Mouse (Mus musculus): ENCODE results near the gene Fermt2.
"Not testable (repeated sequence)": the region's sequence is repeated elsewhere in the genome, so short reads cannot be mapped to it uniquely, and the experiment has no call there.

Fermt2 gene

DNA sequence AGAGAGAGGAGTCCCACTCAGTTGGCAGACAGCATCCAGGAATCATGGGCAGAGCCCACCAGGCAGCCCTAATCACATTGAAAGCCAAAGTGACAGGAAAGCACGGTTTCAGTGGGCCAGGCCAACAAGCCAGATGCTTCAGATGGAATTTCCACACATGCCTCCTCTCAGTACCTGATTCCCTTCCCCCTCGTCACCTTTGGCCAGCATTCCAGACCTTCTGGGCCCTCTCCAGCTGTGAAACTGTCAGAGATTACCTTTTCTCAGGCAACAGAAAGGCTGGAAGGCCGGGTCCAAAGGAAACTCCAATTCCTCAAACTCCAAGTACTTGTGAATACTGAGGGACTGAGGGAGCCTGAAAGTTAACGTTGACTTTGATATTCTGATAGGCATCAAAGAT, 19.1 kb downstream of the Fermt2 start:
- DNase-seq (ENCODE audit: low spot score in 2 of 2) = no peak

DNA sequence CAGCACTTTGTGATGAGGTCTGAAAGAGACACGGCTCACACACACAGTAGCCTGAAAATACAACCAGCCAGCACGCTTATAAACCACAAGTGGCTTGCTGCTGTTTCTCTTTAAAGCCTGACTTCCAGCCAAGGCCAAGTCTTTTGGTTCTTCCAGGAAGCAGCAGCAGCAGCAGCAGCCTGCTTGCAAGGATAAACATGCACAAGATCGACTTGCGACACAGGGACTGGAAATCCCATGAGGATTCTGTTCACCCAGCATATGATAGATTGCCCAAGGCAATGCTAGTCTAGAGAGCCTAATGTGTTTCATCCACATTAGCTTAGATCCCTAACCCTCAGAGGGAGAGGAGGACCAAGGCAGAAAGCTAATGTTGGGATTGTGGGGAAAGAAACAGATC, 22.0 kb downstream of the Fermt2 start:
- DNase-seq (ENCODE audit: low spot score in 2 of 2) = no peak

DNA sequence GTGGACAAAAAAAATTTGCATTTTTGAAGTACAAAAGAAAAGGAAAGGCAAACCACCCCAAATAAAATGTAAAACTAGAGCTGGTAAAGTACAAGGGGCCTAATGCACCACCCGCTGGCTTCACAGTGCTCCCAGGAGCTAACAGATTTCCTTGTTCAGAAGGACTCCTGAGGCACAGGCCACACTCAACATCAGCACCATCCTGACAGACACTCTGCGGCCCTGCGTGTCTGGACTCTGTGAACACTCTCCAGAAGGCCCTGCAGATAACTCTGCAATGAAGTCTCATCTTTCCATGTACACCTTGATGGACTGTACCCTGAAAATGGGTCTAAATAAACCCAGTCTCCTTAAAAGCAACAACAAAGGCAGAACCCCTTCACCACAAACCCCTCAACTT, 22.5 kb downstream of the Fermt2 start:
- no peak for DNase-seq (ENCODE audit: low spot score in 2 of 2)

DNA sequence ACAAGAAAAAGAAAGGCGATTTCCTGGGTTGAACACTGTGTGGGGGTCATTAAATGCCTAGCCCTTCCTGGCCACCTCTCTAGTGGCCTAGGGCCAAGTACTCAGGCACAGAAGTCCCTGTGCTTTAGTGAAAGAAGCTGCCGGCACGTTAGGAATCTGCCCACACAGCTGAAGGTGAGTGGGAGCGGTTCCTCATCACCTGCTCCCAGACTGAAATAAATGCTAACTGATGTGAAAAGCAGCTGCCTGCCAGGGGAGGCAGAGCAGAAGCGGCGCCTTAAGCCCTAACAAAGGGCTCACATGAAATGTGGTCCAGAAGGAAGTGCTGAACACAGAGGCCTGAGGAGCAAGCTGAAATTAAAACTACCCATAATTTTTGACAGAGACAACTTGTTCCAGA, 22.9 kb downstream of the Fermt2 start:
- DNase-seq (ENCODE audit: low spot score in 2 of 2) = peak; percentile 24 to 28

DNA sequence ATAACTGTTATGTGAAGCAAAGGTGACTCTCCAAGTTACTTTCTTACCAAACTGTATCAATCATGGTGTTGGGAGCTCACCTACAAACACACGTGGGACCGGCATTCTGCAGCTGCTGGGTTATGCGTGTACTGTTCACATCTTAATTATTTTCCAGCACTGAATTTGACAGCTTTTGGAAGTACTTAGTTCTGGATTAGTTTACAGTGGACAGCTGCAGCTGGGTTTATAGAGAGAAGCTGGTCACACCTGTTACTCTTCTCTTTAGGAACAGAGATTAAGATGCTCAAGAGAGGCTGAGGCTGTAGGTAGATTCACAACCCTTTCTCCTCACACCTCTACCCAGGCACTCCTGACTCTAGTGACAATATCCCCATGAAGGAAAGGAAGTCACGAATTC, 23.8 kb downstream of the Fermt2 start:
- DNase-seq (ENCODE audit: low spot score in 2 of 2) = no peak

DNA sequence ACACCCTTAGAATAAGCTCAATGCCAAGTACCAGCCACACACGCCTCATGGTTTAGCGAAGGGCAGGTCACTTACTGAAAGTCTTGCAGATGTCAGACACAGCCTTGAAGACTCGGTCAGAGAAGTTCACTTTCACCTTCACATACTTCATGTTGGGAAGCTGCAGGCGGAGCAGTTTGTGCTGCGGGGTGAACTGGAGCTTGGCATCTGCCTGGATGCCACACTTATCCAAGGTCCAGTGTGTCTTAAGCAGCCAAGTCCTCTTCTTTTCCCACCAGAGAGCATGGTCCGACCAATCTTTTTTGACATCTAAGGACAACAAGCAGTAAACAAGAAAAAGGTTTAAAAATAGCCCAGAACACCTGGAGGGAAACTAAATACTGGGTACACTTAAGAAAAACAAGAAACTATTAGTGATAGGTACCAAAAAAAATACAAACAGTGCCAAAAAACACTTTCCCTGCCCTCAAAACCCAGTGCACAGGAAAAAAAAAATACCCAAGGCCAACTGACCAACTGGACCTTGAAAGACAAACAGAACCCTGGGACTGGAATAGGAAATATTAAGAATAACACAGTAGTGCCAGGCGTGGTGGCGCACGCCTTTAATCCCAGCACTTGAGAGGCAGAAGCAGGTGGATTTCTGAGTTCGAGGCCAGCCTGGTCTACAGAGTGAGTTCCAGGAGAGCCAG, 25.4 kb downstream of the Fermt2 start:
- DNase-seq (ENCODE audit: low spot score in 2 of 2) = no peak

DNA sequence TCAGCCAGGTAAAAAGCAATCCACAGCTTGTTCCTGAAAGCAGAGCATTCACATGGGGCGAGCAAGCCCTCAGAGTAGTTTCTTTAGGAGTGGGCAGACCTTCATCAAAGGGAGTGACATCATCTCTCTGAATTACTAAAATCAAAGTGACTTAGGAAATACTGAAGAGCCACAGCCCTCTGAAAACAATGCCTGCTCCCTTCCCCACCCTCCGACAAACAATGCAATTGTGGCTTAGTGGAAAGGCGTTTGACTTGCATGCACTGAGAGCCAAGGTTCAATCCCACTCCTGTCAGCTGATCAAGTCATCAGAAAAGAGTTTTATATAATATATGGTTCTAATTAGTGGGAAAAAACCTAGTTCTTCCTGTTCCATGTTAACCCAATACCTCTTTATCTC, 26.0 kb downstream of the Fermt2 start:
- no peak for DNase-seq (ENCODE audit: low spot score in 2 of 2)

DNA sequence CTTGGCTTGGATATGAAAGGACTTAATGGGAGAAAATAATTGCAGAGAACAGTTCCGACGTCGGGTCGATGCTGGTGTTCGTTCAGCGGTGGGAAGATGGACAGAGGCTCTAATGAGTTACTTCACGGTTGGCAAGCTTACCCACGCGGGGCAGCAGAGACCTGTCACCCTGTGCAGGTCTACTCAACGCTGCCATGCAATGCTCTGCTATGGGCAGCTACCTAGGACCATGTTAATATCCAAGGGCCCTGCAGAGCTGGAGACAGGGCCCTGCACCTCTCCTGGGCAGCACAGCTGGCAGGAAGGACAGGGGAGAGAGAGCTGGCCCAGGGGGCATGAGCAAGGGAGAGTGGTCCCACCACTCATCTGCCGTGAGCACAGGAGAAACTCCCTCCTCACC, 29.9 kb downstream of the Fermt2 start:
- no peak for DNase-seq (ENCODE audit: low spot score in 2 of 2)

DNA sequence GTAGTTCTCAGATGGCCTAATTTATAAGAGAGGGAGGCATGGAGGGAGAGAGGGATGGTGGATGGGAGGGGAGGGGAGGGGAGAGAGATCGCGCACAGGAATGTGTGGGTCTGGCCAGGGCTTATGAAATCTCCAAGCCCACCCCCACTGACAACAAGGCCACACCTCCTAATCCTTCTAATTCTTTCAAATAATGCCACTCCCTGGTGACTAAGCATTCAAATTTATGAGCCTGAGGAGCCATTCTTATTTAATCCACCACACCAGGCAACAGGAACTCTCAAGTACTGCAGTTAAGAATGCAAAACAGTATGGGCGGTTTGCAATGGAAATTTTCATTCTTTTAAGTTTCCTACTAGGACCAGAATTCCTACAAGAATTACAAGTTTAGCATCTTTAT, 32.8 kb downstream of the Fermt2 start:
- DNase-seq (ENCODE audit: low spot score in 2 of 2) = no peak

DNA sequence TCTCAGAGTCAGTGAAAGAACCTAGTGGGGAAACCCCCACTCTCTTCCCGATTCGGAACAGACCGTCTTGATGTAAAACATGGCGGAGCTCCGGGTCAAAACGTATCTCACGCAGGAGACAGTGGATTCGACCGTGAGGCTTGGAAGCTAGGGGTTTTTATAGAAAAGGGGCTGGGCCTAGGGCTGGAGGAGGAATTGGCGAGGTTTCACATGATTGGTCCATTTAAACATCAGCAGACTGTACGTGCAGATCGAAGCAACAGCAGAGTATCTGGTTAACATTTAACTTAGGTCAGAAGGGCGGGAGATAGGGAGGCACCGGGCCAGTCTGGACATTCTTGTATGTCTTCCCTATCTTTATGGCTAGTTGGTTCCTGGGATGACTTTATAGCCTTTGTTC, 34.1 kb downstream of the Fermt2 start:
- DNase-seq (ENCODE audit: low spot score in 2 of 2) = not testable (repeated sequence)

DNA sequence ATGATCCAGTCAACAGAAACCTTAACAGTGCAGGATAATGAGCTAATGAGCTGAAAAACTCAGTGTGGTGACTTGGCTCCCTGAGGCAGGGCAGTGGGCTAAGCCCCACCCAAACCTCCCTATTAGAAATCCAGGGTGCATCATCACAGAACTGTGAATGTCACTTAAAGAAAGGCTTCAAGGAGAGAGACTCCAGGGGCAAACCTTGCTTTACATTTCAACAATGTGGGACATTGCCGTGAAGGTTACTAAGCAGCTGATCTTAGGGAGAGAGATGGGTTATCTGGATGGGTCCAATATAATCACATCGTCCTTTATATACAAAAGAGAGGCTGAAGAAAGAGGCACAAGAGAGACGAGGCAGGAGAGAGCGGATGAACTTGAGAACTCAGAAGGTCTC, 36.0 kb downstream of the Fermt2 start:
- DNase-seq (ENCODE audit: low spot score in 2 of 2) = no peak

DNA sequence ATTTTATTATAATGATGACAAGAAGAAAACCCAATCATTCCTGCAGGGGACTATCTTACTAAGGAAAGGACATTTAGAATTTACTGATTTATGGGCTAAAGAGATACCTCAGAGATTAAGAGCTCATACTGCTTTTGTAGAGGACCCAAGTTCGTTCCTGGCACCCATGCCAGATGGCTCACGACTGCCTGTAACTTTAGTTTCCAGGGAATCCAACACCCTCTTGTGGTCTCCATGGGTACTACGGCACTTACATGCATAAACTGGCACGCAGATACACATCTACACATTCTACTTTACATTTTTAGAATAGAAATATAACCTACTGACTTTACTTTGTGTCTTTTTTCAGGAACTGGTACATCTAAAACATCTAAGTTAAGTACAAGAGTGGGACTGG, 37.2 kb downstream of the Fermt2 start:
- DNase-seq (ENCODE audit: low spot score in 2 of 2) = no peak

DNA sequence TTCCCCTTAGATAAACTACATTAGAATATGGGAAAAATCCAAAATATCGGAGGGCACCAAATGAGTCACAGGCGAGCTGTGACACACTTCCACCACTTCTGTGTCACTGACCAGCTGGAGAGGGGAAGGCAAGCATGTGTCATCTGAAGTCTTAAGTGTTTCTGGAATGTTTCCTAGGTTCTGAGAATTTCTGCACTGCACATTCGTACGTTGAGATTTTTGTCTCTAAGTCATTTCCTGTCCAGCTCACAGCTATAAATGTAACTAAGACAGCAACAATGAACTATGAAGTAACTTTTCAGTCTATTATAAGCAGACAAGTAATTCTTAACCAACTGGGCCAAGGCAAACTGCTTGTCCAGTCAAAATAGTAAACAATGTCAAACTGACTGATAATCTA, 37.9 kb downstream of the Fermt2 start:
- DNase-seq (ENCODE audit: low spot score in 2 of 2) = no peak

DNA sequence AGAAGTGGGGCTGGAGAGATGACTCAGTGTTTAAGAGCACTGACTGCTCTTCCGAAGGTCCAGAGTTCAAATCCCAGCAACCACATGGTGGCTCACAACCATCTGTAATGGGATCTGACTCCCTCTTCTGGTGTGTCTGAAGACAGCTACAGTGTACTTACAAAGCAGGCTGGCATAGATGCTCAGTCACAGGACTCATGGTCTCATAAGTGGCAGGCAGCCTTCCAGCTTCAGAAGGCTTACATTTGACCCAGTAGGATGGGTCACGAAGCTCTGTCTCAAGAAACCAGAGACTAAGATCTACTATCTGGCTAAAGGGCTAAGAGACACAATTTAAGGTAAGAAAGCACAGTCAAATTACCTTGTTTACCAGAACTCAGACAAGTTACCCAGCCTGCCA, 42.7 kb downstream of the Fermt2 start:
- DNase-seq (ENCODE audit: low spot score in 2 of 2) = not testable (repeated sequence)

DNA sequence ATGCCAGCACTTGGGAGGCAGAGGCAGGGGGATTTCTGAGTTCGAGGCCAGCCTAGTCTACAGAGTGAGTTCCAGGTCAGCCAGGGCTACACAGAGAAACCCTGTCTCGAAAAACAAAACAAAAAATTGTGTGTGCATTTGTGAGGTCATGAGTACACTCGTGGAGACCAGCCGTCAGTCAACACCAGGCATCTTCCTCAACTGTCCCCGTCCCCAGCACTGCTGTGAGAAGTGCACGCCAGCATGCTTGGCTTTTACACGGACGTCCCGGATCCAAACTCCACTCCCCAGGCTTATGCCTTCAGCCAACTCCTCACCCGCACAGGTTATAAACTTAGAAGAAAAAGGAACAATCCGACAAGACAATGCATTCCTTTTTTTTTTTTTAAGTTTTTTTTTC, 46.6 kb downstream of the Fermt2 start:
- DNase-seq (ENCODE audit: low spot score in 2 of 2) = not testable (repeated sequence)

DNA sequence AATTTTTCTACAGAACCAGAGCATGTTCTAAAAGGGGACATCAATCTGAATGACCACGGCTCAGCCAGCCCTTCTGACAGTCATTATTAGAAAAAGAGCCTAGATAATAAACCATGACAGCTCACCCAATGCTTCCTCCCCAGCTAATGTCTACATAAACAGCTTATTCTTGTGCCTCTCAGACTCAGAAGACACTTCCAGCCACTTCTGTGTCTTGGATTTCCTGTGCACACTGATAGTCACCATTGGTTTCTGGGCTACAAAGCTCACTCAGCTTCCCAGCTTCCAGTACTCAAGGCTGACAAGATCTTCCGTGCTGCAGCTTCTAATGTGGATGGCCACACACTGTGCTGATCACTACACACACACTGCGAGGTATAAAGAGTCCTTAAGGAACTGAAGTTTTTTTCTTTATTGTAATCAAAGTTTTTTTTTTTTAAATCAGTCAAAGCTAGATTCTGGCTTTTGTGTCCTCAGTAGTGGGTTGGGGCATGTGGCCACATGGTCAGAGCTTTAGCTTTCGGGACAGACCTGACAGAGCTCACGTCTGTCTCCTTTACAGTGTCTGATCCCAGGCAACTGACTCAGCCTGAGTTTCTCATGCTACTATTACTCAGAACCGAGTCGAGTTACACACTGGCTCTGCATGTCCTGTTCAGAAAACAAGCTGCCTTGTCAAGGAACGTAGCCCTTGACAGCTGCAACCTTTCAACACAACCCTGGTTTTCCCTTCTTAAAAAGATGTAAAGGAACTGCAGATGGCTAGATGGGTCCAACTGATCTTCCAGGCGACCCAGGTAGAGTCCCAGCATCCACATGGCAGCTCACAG, 50.7 kb downstream of the Fermt2 start:
- DNase-seq (ENCODE audit: low spot score in 2 of 2) = no peak

DNA sequence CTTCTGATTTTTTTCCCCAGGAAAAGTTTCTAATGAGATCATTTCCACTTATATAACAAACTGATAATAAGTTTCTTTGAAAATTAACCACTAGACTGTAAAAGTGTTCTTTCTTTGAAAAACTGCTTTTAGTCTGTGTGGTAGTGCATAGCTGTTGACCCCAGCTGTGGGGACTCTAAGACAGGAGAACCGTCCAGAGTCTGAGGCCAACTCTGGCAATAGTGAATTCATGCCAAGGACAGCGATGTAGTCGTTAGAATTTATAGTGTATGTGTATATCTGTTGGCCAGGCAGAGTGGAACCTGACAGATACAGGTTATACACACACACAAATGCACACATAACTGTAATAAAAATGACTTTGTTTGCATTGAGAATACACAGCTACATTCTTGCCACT, 51.4 kb downstream of the Fermt2 start:
- no peak for DNase-seq (ENCODE audit: low spot score in 2 of 2)

DNA sequence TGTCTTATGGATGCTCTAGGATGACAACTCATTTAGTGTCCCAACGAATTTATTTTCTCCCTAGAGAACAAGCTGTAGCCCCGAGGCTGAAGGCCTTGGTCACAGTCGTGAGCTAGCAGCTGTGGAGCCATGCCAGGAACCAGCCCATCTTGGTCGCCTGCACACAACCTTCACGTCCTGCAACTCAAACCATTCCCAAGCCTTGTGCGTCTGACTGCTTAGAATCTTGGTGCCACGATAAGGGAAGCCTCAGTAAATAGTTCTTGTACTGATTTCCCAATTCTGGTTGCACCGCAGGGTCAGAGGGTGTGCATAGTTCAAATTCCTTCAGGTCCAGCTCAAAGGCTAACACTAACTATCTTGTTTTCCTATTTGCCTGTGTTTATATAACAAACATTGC, 52.3 kb downstream of the Fermt2 start:
- no peak for DNase-seq (ENCODE audit: low spot score in 2 of 2)

DNA sequence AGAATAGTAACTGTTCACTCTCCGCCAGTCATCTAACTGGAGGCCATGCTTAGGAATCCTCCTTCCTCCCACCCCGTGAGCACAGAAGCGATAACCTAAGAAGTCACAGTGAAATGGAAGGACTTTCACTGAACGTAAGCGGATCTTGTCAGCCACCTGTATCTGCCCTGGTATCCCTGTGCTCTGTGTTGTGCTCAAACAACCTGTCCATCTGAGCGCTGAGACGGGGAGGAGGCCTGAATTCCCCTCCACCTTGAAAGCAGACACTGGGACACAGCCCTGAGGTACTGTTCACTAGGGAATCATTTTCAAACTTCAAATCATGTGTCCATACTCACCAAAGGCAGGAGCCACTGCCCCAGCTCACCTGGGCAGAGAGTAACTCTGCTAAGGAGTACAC, 52.9 kb downstream of the Fermt2 start:
- no peak for DNase-seq (ENCODE audit: low spot score in 2 of 2)

DNA sequence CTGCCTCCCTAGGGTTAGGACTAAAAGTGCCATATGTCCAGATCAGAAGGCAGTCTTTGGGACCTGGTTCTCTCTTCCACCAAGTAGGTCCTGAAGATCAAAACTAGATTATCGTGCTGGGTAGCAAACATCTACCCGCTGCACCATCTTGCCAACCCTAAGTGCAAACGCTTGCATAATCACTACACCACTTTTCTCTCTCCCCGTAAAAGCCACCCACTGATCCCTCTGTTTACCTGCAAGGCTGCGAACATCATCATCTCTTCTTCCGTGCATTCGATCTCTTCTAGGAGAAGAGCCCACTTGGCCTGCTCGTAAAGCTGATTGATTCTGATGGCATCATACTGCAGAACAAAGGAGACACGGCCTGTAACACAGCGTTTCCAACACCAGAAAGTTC, 57.4 kb downstream of the Fermt2 start:
- DNase-seq (ENCODE audit: low spot score in 2 of 2) = no peak

DNA sequence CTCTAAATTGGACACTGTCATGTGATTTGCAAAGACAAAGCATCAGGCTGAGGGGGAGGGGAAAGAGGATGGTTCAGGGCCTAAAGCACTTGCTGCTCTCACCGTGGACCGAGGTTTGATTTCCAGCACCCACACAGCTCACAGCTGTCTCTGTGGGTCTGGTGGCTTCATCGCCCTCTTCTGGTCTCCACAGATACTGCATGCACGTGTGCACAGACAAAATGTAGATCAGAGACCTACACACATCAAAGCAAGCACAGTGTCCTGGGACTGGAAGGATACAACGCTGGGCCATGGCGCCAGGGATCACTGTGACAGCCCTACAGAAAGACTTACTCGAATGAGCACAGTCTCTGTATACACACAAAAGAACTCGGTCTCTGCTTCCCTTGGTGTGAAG, 60.5 kb downstream of the Fermt2 start:
- DNase-seq (ENCODE audit: low spot score in 2 of 2) = no peak

DNA sequence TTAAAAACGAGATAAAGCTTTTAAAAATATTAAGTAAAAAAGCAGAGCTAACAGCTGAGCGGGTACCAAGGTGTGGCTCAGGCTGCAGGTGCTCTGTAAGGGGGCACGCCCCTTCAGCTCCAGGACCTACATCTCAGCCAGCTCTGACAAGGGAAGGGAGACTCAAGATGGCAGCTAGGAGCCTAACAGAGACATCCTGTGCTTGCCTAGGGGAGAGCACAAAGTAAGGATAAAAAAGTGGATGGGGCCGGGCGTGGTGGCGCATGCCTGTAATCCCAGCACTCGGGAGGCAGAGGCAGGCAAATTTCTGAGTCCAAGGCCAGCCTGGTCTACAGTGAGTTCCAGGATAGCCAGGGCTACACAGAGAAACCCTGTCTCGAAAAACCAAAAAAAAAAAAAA, 63.5 kb downstream of the Fermt2 start:
- DNase-seq (ENCODE audit: low spot score in 2 of 2) = not testable (repeated sequence)
